Mouse (Mus musculus): ENCODE results near the gene Cep112.
A peak's percentile ranks its signal among the peaks of the same experiment; 100 is the strongest.
"Not testable (repeated sequence)": the region's sequence is repeated elsewhere in the genome, so short reads cannot be mapped to it uniquely, and the experiment has no call there.

Gene Cep112

DNA sequence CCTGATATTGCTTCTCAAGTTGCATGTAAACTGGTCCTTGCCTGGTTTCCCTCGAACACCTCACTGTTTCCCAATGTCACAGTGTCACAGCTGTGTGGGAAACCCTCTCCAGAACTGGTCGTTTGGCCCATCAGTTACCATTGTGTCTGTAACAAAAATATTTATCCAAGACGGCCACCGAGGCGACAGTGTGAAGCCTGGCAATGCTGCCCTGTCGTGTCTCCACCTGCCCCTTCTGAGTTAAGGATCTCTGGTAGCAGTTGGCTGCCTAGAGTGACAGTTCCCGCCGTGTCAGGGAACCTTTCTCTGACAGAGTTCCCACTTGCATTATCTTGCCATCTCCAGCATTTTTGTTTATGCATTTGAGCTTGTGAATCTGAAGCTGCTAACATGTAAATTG, 440.8 kb downstream of the Cep112 start:
- no peak for DNase-seq (ENCODE audit: extremely low read depth, low read depth, low spot score)

DNA sequence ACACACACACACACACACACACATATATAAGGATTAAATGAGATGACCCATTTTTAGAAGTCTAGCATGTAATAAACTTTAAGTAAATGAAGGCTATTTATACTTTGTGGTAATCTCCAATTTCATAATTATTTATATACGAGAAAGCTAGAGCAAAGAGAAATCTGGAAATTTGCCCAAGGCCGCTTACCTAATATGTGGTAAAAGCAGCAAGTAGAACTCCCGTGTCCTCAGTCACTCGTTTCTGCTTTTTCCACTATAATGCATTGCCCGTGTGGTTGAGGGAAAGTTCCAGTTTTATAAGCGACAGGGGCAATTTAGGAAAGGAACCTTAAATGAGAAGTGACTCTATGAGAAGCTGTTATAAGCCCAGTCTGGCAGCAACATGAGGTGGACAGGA, 442.5 kb downstream of the Cep112 start:
- peak; percentile 8 for DNase-seq (ENCODE audit: extremely low read depth, low read depth, low spot score)

DNA sequence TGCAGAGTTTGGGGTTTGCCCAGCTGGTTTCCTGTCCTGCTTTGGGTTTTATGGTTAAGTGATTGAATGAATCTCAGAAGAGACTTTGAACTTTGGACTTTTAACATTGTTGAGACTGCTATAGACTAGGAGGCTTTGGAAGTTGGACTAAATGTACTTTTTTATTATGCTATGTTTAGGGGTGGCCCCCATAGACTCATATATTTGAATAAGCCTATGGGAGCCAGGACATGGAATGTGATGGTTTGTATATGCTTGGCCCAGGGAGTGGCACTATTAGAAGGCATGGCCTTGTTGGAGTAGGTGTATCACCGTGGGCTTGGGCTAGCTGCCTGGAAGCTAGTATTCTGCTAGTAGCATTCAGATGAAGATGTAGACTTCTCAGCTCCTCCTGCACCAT, 446.3 kb downstream of the Cep112 start:
- DNase-seq (ENCODE audit: extremely low read depth, low read depth, low spot score): not testable (repeated sequence)

- no peak for DNase-seq (ENCODE audit: extremely low read depth, low read depth, low spot score)
Observed at GRCm38 (mm10) chr11:108871748-108872147, 446.8 kb downstream of the Cep112 start.

DNA sequence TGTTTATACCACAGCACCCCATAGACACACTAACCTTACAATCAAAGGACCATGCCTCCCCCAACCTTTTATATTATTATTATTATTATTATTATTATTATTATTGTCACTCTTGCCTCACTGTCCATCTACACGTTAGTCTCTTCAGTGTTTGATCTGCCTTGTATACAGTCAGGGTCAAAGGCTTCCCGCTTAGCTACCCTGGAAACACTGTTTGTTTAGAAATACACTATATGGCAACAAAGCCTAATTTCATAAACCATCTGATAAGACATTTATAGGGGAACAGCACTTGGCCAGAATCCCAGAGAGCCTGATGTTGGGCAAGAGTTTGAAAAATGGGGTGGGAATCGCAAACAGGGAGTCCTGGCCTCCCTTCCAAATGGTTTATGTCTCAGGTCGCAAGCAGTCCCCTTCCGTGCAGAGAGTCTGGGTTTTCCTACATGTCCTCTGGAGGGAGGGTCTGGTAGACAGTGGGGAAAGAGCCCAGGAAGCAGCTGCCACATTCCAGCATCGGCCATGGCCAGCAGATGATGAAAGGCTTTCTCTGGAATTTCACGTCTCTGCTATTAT, 451.7 kb downstream of the Cep112 start:
- no peak for DNase-seq (ENCODE audit: extremely low read depth, low read depth, low spot score)

- DNase-seq (ENCODE audit: extremely low read depth, low read depth, low spot score): no peak
Observed at GRCm38 (mm10) chr11:108877520-108877919, 452.5 kb downstream of the Cep112 start.

GRCm38 (mm10) chr11:108880546-108880945, 455.6 kb downstream of the Cep112 start:
- no peak for DNase-seq (ENCODE audit: extremely low read depth, low read depth, low spot score)

DNA sequence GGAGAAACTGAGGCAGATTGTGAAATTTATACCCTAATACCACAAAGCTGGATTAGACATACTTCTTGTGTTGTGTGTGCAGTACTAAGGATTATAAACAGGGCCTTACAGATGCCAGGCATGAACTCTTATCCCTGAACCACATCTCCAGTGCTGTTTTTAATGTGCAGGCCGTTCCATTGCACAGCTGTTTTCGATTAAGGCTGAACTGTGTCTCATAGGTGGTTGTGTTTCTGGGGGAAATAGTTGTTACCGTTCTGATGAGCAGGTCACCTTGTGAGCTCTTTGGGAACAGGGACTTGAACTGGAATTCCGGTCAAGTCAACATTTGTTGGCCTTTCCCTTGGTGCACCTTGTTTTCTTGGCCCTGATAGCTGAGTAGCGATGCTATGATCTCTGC, 456.7 kb downstream of the Cep112 start:
- DNase-seq (ENCODE audit: extremely low read depth, low read depth, low spot score): no peak

DNA sequence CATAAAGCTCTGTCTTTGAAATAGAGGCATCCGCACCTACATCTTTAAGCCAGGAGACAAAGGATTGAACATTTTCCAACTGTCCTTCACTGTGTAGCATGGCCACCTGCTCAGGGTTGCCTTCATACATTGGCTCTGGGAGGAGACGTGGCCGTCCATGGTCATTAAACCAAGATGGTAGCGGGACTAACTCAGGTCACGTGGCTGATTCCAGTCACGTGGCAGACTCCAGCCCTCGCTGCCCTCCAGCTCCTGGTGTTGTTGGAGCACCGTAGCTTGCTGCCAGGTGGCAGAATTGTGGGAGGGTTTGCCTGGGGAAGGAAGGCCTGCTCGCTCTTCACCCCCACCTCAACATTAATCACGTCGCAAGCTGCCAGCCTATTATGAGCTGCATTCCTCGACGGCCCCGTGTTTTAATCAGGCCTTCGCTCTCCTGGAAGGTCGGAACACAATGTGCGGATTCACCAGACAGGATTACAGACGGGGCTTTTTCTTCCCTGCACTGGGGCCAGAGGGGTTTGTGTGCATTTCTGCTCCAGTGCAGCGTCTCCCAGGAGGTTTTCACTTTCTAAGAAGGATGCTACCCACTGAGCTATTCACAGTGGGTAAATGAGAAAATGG, 460.4 kb downstream of the Cep112 start:
- no peak for DNase-seq (ENCODE audit: extremely low read depth, low read depth, low spot score)

DNA sequence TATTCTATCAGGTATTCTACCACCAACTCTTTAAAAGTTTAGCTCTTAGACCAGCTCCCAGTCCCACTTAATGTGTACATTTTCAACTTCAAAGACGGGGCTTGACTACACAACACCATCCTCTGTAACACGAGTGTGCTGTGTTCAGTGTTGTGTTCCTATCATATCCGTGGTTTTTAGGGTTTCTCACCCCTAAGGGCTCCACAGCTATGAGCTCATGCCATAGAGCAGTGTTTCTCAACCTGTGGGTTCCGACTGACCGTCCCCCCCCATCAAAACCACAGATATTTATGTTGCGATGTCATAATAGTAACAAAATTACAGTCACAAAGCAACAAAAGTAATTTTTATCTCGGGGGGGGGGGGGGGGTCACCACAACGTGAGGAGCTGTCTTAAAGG, 461.1 kb downstream of the Cep112 start:
- DNase-seq (ENCODE audit: extremely low read depth, low read depth, low spot score): no peak

GRCm38 (mm10) chr11:108889121-108889520, 464.1 kb downstream of the Cep112 start:
- no peak for DNase-seq (ENCODE audit: extremely low read depth, low read depth, low spot score)

DNA sequence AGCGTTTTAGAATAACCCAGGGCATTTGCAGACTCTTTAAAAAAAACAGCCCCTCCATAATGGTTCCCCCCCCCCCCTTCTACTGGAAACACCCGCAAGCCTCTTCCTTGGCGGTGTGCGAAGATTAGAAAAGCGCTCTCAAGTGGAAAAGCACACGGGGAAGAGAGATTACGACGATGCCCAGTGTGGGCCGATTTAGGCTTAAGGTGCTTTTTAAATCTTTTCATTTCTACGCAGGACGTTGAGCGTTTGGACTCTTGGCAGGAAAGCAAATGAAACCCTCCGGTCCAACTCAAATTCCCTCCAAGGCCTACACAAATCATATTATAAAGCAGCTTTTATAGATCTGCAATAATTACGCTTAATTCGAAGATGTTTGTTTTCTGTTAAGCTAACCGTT, 465.6 kb downstream of the Cep112 start:
- DNase-seq (ENCODE audit: extremely low read depth, low read depth, low spot score): no peak

DNA sequence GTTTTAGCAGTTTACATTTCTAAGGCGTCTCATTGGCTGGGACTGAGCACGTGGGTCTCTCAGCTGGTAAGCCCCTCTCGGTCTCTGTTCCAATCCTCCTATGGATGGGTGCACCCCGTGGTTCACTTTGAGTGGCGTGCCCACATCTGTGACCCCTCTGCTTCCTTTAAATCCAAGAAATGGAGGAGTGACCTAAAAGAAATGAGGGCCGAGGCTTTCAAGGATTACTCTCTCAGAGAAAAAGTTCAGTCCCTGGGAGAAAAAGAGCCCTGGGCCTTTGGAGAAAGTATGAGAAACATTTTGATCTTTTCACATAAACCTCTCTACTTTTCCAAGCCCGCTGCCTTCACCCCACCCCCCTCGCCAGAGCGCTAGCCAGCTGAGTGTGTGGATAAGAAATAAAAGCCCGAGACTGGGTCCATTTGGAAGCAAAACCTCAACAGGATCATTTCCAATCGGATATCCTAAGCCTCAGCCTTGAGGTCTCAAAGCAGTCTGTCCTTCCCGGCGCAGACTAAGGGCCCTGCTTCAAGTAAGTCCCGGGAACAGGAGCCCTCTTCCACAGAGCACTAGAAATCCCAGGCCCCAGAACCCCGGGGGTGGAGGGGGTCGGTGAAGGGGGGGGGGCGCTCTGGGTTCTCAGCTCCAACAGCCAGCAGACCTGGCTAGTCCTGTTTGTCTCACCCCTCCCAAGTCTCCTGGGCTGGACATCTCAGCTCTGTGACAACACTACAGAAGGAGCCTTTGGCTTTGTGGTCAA, 466.3 kb downstream of the Cep112 start:
- DNase-seq (ENCODE audit: extremely low read depth, low read depth, low spot score): no peak

DNA sequence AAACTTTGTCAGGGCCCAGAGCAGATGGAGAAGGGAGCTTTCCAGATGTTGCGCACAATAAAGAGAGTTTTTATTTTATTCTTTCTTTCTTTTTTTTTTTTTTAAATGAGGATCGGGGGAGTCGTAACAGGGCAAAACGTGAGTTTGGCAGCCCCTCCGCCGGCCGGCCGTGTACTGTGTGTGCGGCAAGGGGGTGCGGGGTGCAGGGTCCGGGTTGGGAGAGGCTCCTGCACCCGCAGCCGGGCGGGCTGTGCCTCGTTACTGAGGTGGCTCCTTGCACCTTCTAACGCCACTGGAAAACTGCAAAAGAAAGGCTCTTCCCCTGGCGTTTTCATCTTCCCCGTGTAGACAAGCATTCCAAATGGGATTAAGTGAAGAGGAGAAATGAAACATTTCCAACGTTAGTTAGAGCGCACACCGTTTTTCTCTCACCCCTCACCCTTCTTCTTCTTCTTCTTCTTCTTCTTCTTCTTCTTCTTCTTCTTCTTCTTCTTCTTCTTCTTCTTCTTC, 466.9 kb downstream of the Cep112 start:
- DNase-seq (ENCODE audit: extremely low read depth, low read depth, low spot score): no peak

- DNase-seq (ENCODE audit: extremely low read depth, low read depth, low spot score): no peak
Observed at GRCm38 (mm10) chr11:108892406-108892805, 467.4 kb downstream of the Cep112 start.

GRCm38 (mm10) chr11:108893232-108893790, 468.3 kb downstream of the Cep112 start:
- DNase-seq (ENCODE audit: extremely low read depth, low read depth, low spot score): no peak

GRCm38 (mm10) chr11:108893855-108894510, 469.0 kb downstream of the Cep112 start:
- no peak for DNase-seq (ENCODE audit: extremely low read depth, low read depth, low spot score)

GRCm38 (mm10) chr11:108897034-108897433, 472.0 kb downstream of the Cep112 start:
- no peak for DNase-seq (ENCODE audit: extremely low read depth, low read depth, low spot score)

DNA sequence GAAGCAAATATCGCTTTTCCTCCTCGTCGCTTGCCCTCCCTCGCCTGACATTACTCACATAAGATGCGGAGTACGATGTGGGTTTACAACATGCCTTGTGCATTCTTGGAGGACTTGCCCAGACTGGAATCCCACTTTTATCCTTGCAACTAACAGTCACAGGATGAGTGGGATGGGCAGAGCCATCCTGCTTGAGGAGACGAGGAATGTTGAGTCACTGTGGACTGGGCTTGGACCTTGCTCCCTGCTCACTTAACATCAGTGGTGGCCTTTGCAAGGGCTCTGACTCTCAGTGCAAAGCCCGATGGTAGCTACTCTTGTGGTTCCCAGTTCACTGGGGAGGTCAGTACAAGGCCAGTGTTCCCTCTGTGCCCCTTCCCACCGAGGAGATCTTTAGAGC, 473.1 kb downstream of the Cep112 start:
- DNase-seq (ENCODE audit: extremely low read depth, low read depth, low spot score): no peak

- no peak for DNase-seq (ENCODE audit: extremely low read depth, low read depth, low spot score)
Observed at GRCm38 (mm10) chr11:108898483-108898882, 473.5 kb downstream of the Cep112 start.

All from fat pad, adult 2 months (tissue).